Mouse (Mus musculus) liver, embryonic 14 days (tissue): ENCODE measurements around the gene Nrn1. TPM values are rescaled to one million over a fixed set of nuclear protein-coding genes. Genes with fewer than 3 reads are reported as not detected.

Experiments
- polyA plus RNA-seq: library from polyadenylated mRNA; depleted of rRNA; stranded (reverse); fragments of >200 nt; gene quantifications from 2 replicates; pipeline ENCODE4 v1.2.3, GENCODE M21; 2012; rRNA removed

The Nrn1 gene
- polyA plus RNA-seq, result 20.3 and 20.8 TPM in 2 replicates

GRCm38 (mm10) chr13:36734731-36735571 lies at the start of gene Nrn1:
TSS of gene Nrn1 (minus strand) at chr13:36735131.

